Comparison of ENCODE assay signal across 22 mouse cellular contexts in the genomic region with DNA sequence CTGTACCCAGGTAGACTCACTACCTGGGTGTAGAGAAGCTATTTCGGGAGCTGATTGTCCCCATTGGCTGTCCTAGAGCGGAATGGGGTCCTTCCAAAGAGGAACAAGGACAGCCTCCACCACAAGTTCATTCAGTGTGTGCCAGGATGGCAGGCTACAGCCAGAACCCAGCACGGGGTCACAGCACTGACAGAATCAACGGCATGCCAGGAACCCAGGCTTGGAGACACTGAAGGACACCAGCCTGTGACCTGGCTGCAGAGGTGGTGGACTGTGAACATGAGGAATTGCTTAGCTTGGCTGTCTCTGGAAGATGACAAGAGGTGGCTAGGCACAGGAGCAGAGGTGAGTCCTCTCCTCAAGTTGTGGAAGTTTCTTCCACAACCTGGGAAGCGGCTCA. TPM values are rescaled to one million over a fixed set of nuclear protein-coding genes. Genes with fewer than 3 reads are reported as not detected.
DNase-seq lines count a peak whose midpoint lies in the region; ATAC-seq and TF ChIP-seq lines count a peak whose summit lies in the region.
"Had no signal": no experiment of that assay in that cellular context is flagged by ENCODE, and none has a peak within 500 bp of the region (broad histone marks: within the 10 kb centered on the region; RNA-seq: fewer than 3 reads in every experiment).

No protein-coding gene starts in this region.

- no peak for ATAC-seq in liver, embryonic 12.5 days
- ATAC-seq: CD4-positive, CD25-positive, alpha-beta regulatory T cell, adult 4 months; forebrain, embryonic 16.5 days; intestine, embryonic 15.5 days had no signal

- H3K9me3 ChIP-seq in liver, embryonic 12.5 days (replicated peaks), result no peaks in the 10 kb centered on the region
- H3K9me3 ChIP-seq: embryonic facial prominence, embryonic 13.5 days; forebrain, embryonic 12.5 days; G1E; heart, embryonic 15.5 days; hindbrain, embryonic 10.5 days; intestine, embryonic 15.5 days had no signal

- H3K4me2 ChIP-seq in liver, embryonic 12.5 days, result no peak overlapping the region
- H3K4me2 ChIP-seq: embryonic facial prominence, embryonic 13.5 days; forebrain, embryonic 12.5 days; heart, embryonic 11.5 days; heart, embryonic 15.5 days; hindbrain, embryonic 14.5 days; intestine, embryonic 15.5 days had no signal

- no peak for TF ChIP-seq CTCF in gastrocnemius, adult 2 months (IDR thresholded peaks at IDR 0.05)
- TF ChIP-seq CTCF in liver, adult 2 months (IDR thresholded peaks at IDR 0.05; ENCODE audit: low read depth, low read length), result no peak

- H3K4me3 ChIP-seq in gastrocnemius, adult 2 months, result no peak overlapping the region
- no peak overlapping the region for H3K4me3 ChIP-seq in liver, adult 2 months (ENCODE audit: insufficient read depth, low read depth, low read length)
- H3K4me3 ChIP-seq in liver, embryonic 12.5 days, result no peak overlapping the region
- H3K4me3 ChIP-seq: embryonic facial prominence, embryonic 13.5 days; forebrain, embryonic 12.5 days; heart, embryonic 15.5 days; hindbrain, embryonic 10.5 days; intestine, embryonic 15.5 days had no signal

- WGBS in liver, adult 2 months, result 79% methylated on average over 5 of the region's 5 CpGs
- WGBS in liver, embryonic 12.5 days (ENCODE audit: insufficient replicate concordance), result 77% methylated on average over 5 of the region's 5 CpGs

- H3K4me1 ChIP-seq in liver, adult 2 months (ENCODE audit: control insufficient read depth, insufficient read depth, low read length), result peaks cover 9% of the 10 kb centered on the region
- H3K4me1 ChIP-seq in liver, embryonic 12.5 days, result peaks cover 18% of the 10 kb centered on the region

- peak; percentile 67 for DNase-seq in cerebellum, adult 11-12 months
- DNase-seq in cerebellum, adult 11 months, result no peak
- peak; percentile 30 for DNase-seq in gastrocnemius, adult 2 months
- DNase-seq in gastrocnemius, postnatal 4 days (ENCODE audit: low spot score in 2 of 2), result no peak
- peak; percentile 32 for DNase-seq in kidney, adult 18-20 months
- DNase-seq in kidney, postnatal 14 days, result no peak
- DNase-seq in liver, adult 2 months (ENCODE audit: extremely low read depth, low read depth, low spot score), result peak; percentile 52
- DNase-seq: adrenal gland, adult 8-10 months; adrenal gland, postnatal 36 days; B cell, adult 2 months; gastrocnemius, postnatal 14 days had no signal

- TF ChIP-seq POLR2A in liver, adult 2 months (IDR thresholded peaks at IDR 0.05; ENCODE audit: extremely low read depth, insufficient read depth, low read length), result no peak

- H3K79me2 ChIP-seq in liver, adult 2 months (ENCODE audit: control insufficient read depth, insufficient read depth, low read length), result no peaks in the 10 kb centered on the region

- no peaks in the 10 kb centered on the region for H3K27me3 ChIP-seq in liver, adult 2 months (ENCODE audit: control insufficient read depth, insufficient read depth, low read length)
- peaks cover 5% of the 10 kb centered on the region; the same call in 1 of the 2 replicates for H3K27me3 ChIP-seq in liver, embryonic 12.5 days (replicated peaks)
- H3K27me3 ChIP-seq: embryonic facial prominence, embryonic 13.5 days; heart, embryonic 15.5 days; intestine, embryonic 15.5 days had no signal

- H3K27ac ChIP-seq in gastrocnemius, adult 2 months, result no peak overlapping the region
- no peak overlapping the region for H3K27ac ChIP-seq in liver, adult 2 months (replicated peaks; ENCODE audit: insufficient read depth, low read depth, low read length)
- H3K27ac ChIP-seq in liver, embryonic 12.5 days, result no peak overlapping the region
- H3K27ac ChIP-seq: embryonic facial prominence, embryonic 13.5 days; forebrain, embryonic 12.5 days; heart, embryonic 15.5 days; hindbrain, embryonic 10.5 days; hindbrain, embryonic 14.5 days; intestine, embryonic 15.5 days had no signal

- H3K9ac ChIP-seq in liver, adult 2 months (ENCODE audit: low read depth, low read length), result no peak overlapping the region
- no peak overlapping the region for H3K9ac ChIP-seq in liver, embryonic 12.5 days
- H3K9ac ChIP-seq: embryonic facial prominence, embryonic 13.5 days; forebrain, embryonic 12.5 days; heart, embryonic 15.5 days; hindbrain, embryonic 14.5 days; intestine, embryonic 15.5 days had no signal

- intact Hi-C loops in gastrocnemius, adult 2 months (cut with DNase I), result no loop called here

- H3K36me3 ChIP-seq in liver, adult 2 months (ENCODE audit: control insufficient read depth, insufficient read depth, low read length), result no peaks in the 10 kb centered on the region
- no peaks in the 10 kb centered on the region for H3K36me3 ChIP-seq in liver, embryonic 12.5 days
- H3K36me3 ChIP-seq: embryonic facial prominence, embryonic 13.5 days; forebrain, embryonic 12.5 days; G1E; heart, embryonic 15.5 days; hindbrain, embryonic 10.5 days; intestine, embryonic 15.5 days had no signal

RNA-seq across cellular contexts. Expression of gene Faap20, which starts 7.3 kb away (rescaled TPM):
- 1 to 10 TPM; 4.6 to 6.1 TPM for total RNA-seq in gastrocnemius, adult 2 months (2021)
- total RNA-seq in gastrocnemius, postnatal 4 days (2021), result 10 to 100 TPM; 41.0 to 44.3 TPM
- 5.4 and 7.4 TPM in 2 replicates for total RNA-seq in liver, adult 2 months (2014; rRNA removed)
- 28.6 and 33.8 TPM in 2 replicates for polyA plus RNA-seq in liver, adult 2 months (2012; rRNA removed)
- 25.8 and 31.2 TPM in 2 replicates for polyA plus RNA-seq in liver, embryonic 12.5 days (2016; fragmentation: Nextera tagmentation; extraction: Ambion mirVana)

RNA-seq across cellular contexts. Expression of gene Ski, which starts 19.9 kb away (rescaled TPM):
- 10 to 100 TPM; 28.5 to 35.6 TPM for total RNA-seq in gastrocnemius, adult 2 months (2021)
- 100 to 1,000 TPM; 133 to 138 TPM for total RNA-seq in gastrocnemius, postnatal 4 days (2021)
- total RNA-seq in liver, adult 2 months (2014; rRNA removed), result 4.2 and 7.5 TPM in 2 replicates
- polyA plus RNA-seq in liver, adult 2 months (2012; rRNA removed), result 19.3 and 19.5 TPM in 2 replicates
- 3.5 and 3.8 TPM in 2 replicates for polyA plus RNA-seq in liver, embryonic 12.5 days (2016; fragmentation: Nextera tagmentation; extraction: Ambion mirVana)

Comparison
In these comparisons a context has a peak if more than half of its experiments do, and no peak if none do; other contexts are left out.
1. DNase-seq: peak in cerebellum, adult 11-12 months (single experiment), gastrocnemius, adult 2 months (single experiment), kidney, adult 18-20 months (single experiment) and liver, adult 2 months (single experiment); none in cerebellum, adult 11 months (single experiment), gastrocnemius, postnatal 4 days (0 of 2) and kidney, postnatal 14 days (single experiment).